ENCODE assay signal across 8 mouse cellular contexts in the genomic region with DNA sequence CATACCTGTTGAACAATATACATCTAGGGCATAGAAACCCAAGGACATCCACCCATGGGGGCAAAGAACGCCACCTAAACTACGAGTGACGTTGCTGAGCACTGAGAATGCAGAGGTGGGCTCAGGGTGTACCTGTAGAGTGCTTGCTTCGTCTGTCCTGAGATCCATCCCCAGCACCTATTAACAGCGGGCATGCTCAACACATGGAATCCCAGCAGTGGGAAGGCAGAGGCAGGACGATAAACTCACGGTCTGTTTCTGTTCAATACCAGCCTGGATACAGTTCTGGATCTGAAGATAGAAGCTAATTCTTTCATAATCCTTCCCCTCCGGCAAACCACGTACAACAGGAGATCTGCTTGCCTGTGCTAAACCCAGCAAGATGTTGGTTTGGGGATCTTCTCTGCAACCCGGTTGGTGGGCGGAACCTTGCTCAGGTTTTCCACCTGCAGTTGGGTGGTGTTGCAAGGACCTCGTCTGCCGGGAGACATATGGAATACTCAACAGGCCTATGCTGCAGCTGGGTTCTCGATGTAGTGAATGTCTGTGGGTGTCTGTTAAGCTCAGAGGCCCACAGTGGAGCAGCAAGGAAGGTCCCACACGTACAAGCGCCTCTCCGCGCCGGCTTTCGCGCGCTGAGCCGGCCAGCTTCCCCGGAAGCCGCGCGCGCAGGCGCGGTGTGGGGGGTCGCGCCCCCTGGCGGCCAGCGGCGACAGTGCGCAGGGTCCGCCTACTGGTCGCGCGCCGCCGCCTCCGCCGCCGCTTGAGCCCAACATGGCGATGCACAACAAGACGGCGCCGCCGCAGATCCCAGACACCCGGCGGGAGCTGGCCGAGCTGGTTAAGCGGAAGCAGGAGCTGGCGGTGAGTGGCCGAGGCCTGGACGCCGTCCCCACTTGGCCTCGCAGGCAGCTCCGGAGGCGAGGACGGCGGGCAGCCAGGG. TPM values are rescaled to one million over a fixed set of nuclear protein-coding genes. Genes with fewer than 3 reads are reported as not detected.
DNase-seq lines count a peak whose midpoint lies in the region; ATAC-seq and TF ChIP-seq lines count a peak whose summit lies in the region.

Gene Meaf6 (plus strand): TSS at position 732 of the 943 bp plus-strand sequence.

- no peaks in the 10 kb centered on the region for H3K27me3 ChIP-seq in lung, embryonic 14.5 days (ENCODE audit: insufficient read depth, low read length)

- H3K4me1 ChIP-seq in lung, embryonic 14.5 days (ENCODE audit: insufficient read depth) = no peaks in the 10 kb centered on the region

- peaks cover 27% of the 10 kb centered on the region for H3K36me3 ChIP-seq in lung, embryonic 14.5 days (ENCODE audit: insufficient read depth)

- H3K4me2 ChIP-seq in lung, embryonic 14.5 days = peak within 1 kb of the TSS; percentile 88

- TF ChIP-seq CTCF in lung, embryonic 14.5 days (IDR thresholded peaks at IDR 0.05; ENCODE audit: low read depth) = peak; percentile 38

- no peaks in the 10 kb centered on the region for H3K9me3 ChIP-seq in lung, embryonic 14.5 days (ENCODE audit: low read depth, low read length)

- H3K9ac ChIP-seq in lung, embryonic 14.5 days = peak within 1 kb of the TSS; percentile 86

- H3K4me3 ChIP-seq in lung, embryonic 14.5 days (ENCODE audit: low read depth, low read length) = peak within 1 kb of the TSS; percentile 78

- ATAC-seq in lung, embryonic 14.5 days (ENCODE audit: insufficient read depth) = peak; percentile 90
- peak; percentile 78 for ATAC-seq in neutrophil, adult 5-6 weeks (ENCODE audit: extremely low read depth, insufficient number of reproducible peaks, low FRiP score, poor library complexity, severe bottlenecking)

- H3K27ac ChIP-seq in lung, embryonic 14.5 days (ENCODE audit: low read depth) = peak within 1 kb of the TSS; percentile 97

- peak; percentile 54 for DNase-seq in MEL-GATA-1-ER (ENCODE audit: extremely low read depth, low read depth)
- DNase-seq in cerebellum, adult 8-10 months = peak; percentile 92
- peak; percentile 85 for DNase-seq in forelimb bud, embryonic 11.5 days (ENCODE audit: low read depth, low spot score)
- peak; percentile 96 for DNase-seq in heart, postnatal 4 days
- peak; percentile 71 to 92 for DNase-seq in layer of hippocampus, adult 8-10 months (ENCODE audit: low spot score in 2 of 2)
- peak; percentile 94 for DNase-seq in lung, embryonic 14.5 days
- DNase-seq in testis, postnatal 14 days (ENCODE audit: low spot score) = peak; percentile 90

- 1% methylated on average over 63 of the region's 63 CpGs for WGBS in lung, embryonic 14.5 days

RNA-seq across cellular contexts. Expression of gene Meaf6, which starts in this region (rescaled TPM):
- total RNA-seq in heart, postnatal 4 days (2021) = 10 to 100 TPM; 38.3 to 40.8 TPM
- 100 to 1,000 TPM; 103 to 122 (median 110) TPM for total RNA-seq in layer of hippocampus, adult 8-10 months (2022)
- polyA plus RNA-seq in lung, embryonic 14.5 days (2014; fragmentation: Nextera tagmentation; extraction: Ambion mirVana) = 63.5 and 65.2 TPM in 2 replicates
- 23.8 and 38.1 TPM in 2 replicates for total RNA-seq in neutrophil, adult 5-6 weeks (2017)

Comparison
In these comparisons a context has a peak if more than half of its experiments do, and no peak if none do; other contexts are left out.
1. Peak in every context shown above with its lines: DNase-seq, ATAC-seq, H3K4me3 ChIP-seq and H3K27ac ChIP-seq.